Mouse (Mus musculus): Measurements from ENCODE around the gene Atf5. TPM values are rescaled to one million over a fixed set of nuclear protein-coding genes. Genes with fewer than 3 reads are reported as not detected.

Atf5 gene
- total and polyA plus RNA-seq, 3 experiments, result 13.4 to 82.3 (median 71.1) TPM

- in situ Hi-C loops (cut with MboI; ENCODE audit: low pct_ligation_motif_present, low pct_unique_long_range_greater_than_20kb, low sequenced_read_pairs) (loop anchor here (25.0 kb wide), 1 partner anchor 1378 kb away; the partner anchor contains the start of gene Siglecg), dilution Hi-C loops (cut with MboI; ENCODE audit: extremely low pct_ligation_motif_present, extremely low pct_unique_long_range_greater_than_20kb, low sequenced_read_pairs) (no loop called here)
- 0 out of 4 replicates have a peak, but pooled peaks cover 0 to 2% of the 10 kb centered on the region in 2 experiments for H3K4me1 ChIP-seq (ENCODE audit: control insufficient read depth in 1 of 2, insufficient read depth in 2 of 2)
- no peak overlapping the region for H3K9ac ChIP-seq (ENCODE audit: insufficient read depth, low read depth)
- H3K27ac ChIP-seq (ENCODE audit: insufficient read depth, low read depth), result no peak overlapping the region
- H3K79me2 ChIP-seq (replicated peaks; ENCODE audit: control insufficient read depth, extremely low read depth, insufficient read depth, poor library complexity, severe bottlenecking), result no peaks in the 10 kb centered on the region
- H3K9me3 ChIP-seq (replicated peaks; ENCODE audit: low read length), result peaks cover 14% of the 10 kb centered on the region
- TF ChIP-seq RAD21 (IDR thresholded peaks at IDR 0.05; ENCODE audit: low read depth, low read length) (no peak), E2F4 (IDR thresholded peaks at IDR 0.05; ENCODE audit: insufficient replicate concordance, low read depth, low read length) (no peak), ZMIZ1 (IDR thresholded peaks at IDR 0.05; ENCODE audit: low read depth, low read length) (no peak), TBP (conservative IDR thresholded peaks at IDR 0.05; ENCODE audit: low read depth, low read length) (no peak), NRF1 (IDR thresholded peaks at IDR 0.05; ENCODE audit: low read depth, low read length) (no peak), ETS1 (conservative IDR thresholded peaks at IDR 0.05; ENCODE audit: low read depth, low read length) (no peak), POLR2A (IDR thresholded peaks at IDR 0.05; ENCODE audit: low read depth, low read length) (no peak), JUN (IDR thresholded peaks at IDR 0.05; ENCODE audit: insufficient read depth, low read depth, low read length) (no peak), PAX5 (IDR thresholded peaks at IDR 0.05; ENCODE audit: low read length) (no peak)
- no peak overlapping the region for H3K4me2 ChIP-seq (ENCODE audit: insufficient read depth, low read depth, poor library complexity, severe bottlenecking)
- no peak overlapping the region for H3K4me3 ChIP-seq (replicated peaks in 1 of 3; ENCODE audit: low read depth in 2 of 3, low read length in 2 of 3, poor library complexity in 1 of 3)
- peaks cover 1% of the 10 kb centered on the region for H3K27me3 ChIP-seq (replicated peaks)
- H3K36me3 ChIP-seq (replicated peaks in 1 of 2; ENCODE audit: control insufficient read depth in 1 of 2, insufficient read depth in 1 of 2, low read length in 1 of 2), result no peaks in the 10 kb centered on the region
- no peak for DNase-seq (ENCODE audit: extremely low read depth)
Observed at GRCm38 (mm10) chr7:44790066-44790465, 26.4 kb downstream of the Atf5 start.

GRCm38 (mm10) chr7:44789531-44789930 lies 26.9 kb downstream of the Atf5 start:
- H3K4me3 ChIP-seq (replicated peaks in 1 of 3; ENCODE audit: low read depth in 2 of 3, low read length in 2 of 3, poor library complexity in 1 of 3), result no peak overlapping the region
- H3K4me1 ChIP-seq (ENCODE audit: control insufficient read depth in 1 of 2, insufficient read depth in 2 of 2), result 0 out of 4 replicates have a peak, but pooled peaks cover 0 to 2% of the 10 kb centered on the region in 2 experiments
- no peak for DNase-seq (ENCODE audit: extremely low read depth)
- TF ChIP-seq CHD1 (IDR thresholded peaks at IDR 0.05; ENCODE audit: low read depth, low read length) (no peak), ZNF384 (IDR thresholded peaks at IDR 0.05; ENCODE audit: low read depth, low read length) (no peak), ETS1 (conservative IDR thresholded peaks at IDR 0.05; ENCODE audit: low read depth, low read length) (no peak), IRF4 (IDR thresholded peaks at IDR 0.05; ENCODE audit: low read depth, low read length) (no peak), USF1 (IDR thresholded peaks at IDR 0.05; ENCODE audit: low read depth, low read length) (no peak), MYC (IDR thresholded peaks at IDR 0.05; ENCODE audit: low read depth, low read length) (no peak), MXI1 (IDR thresholded peaks at IDR 0.05; ENCODE audit: low read depth, low read length) (no peak), ELF1 (IDR thresholded peaks at IDR 0.05; ENCODE audit: low read depth, low read length) (no peak), NELFE (IDR thresholded peaks at IDR 0.05; ENCODE audit: low read depth, low read length) (no peak), MAZ (IDR thresholded peaks at IDR 0.05; ENCODE audit: low read depth, low read length) (no peak)
- in situ Hi-C loops (cut with MboI; ENCODE audit: low pct_ligation_motif_present, low pct_unique_long_range_greater_than_20kb, low sequenced_read_pairs), result loop anchor here (25.0 kb wide), 1 partner anchor 1377 kb away; the partner anchor contains the start of gene Siglecg
- H3K9ac ChIP-seq (ENCODE audit: insufficient read depth, low read depth), result no peak overlapping the region
- no peak overlapping the region for H3K4me2 ChIP-seq (ENCODE audit: insufficient read depth, low read depth, poor library complexity, severe bottlenecking)
- dilution Hi-C loops (cut with MboI; ENCODE audit: extremely low pct_ligation_motif_present, extremely low pct_unique_long_range_greater_than_20kb, low sequenced_read_pairs), result no loop called here
- peaks cover 1% of the 10 kb centered on the region for H3K27me3 ChIP-seq (replicated peaks)
- no peaks in the 10 kb centered on the region for H3K79me2 ChIP-seq (replicated peaks; ENCODE audit: control insufficient read depth, extremely low read depth, insufficient read depth, poor library complexity, severe bottlenecking)
- no peaks in the 10 kb centered on the region for H3K36me3 ChIP-seq (replicated peaks in 1 of 2; ENCODE audit: control insufficient read depth in 1 of 2, insufficient read depth in 1 of 2, low read length in 1 of 2)
- no peak overlapping the region for H3K27ac ChIP-seq (ENCODE audit: insufficient read depth, low read depth)
- peaks cover 10% of the 10 kb centered on the region for H3K9me3 ChIP-seq (replicated peaks; ENCODE audit: low read length)

Data from CH12.LX (cell line).